Mouse (Mus musculus) kidney, adult 9 months (tissue): ENCODE data around the gene Slc5a10.
A peak's percentile ranks its signal among the peaks of the same experiment; 100 is the strongest.

ENCODE experiments used
- DNase-seq: peaks from one replicate; pipeline ENCODE4 v3.0.0; 2022

Slc5a10 gene

DNA sequence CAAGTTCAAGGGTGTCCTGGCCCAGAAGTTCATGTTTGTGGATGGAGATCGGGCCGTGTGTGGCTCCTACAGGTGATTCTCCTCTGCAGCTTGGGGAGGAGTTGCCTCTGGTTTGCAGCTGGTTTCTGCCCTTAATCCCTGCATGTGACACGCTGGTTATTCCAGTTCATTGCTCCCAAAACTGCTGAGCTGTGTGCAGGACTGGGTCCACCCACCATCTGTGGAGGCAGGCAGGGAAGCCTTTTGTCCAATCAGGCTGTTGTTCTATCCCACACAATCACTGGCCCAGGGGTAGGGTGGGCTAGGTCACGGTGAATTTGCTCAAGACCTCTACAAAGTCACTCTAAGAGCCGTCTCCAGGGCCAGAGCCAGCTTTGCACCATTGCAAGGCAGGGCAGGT is 18.9 kb downstream of the Slc5a10 start:
- DNase-seq: peak; percentile 89

GRCm38 (mm10) chr11:61699933-61700332 is 20.7 kb downstream of the Slc5a10 start:
- DNase-seq: peak; percentile 96

GRCm38 (mm10) chr11:61699460-61699859 is 21.2 kb downstream of the Slc5a10 start:
- DNase-seq: no peak

DNA sequence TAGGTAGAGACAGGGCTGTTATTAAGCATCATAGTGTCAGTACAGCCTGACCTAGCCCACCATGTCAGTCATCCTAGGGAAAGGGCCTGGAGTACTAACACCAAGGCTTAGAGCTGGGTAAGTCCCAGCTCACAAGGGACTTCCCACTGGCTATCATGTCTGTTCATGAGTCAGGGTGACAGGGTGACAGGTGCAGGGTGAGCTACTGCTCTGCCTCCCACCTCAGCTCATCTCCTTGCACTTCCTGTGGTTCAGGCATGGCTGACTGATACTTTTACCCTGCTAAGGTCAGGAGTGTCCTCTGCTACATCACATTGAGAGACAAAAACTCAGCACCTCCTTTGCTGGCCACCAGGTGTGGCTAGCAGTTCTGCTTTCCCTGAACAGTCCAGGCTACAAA is 21.8 kb downstream of the Slc5a10 start:
- DNase-seq: no peak

DNA sequence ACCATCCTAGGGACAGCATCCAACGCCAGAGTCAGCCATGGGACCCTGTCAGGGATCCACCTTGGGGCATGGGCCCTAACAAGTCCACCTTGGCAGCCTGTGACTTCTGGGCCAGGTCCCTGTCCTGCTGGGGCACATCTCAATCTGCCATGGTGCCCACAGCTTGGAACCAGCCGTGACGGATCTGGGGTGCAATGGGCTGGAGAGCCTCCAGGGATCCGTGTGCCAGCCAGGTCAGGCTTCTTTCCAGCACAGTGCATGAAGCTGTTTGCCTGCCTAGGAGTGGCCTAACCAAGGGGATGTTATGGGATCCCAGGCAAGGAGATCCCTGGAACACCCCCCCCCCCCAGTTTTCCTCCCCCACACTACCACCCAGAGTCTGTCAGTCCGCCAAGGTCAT is 27.6 kb downstream of the Slc5a10 start:
- no peak for DNase-seq

DNA sequence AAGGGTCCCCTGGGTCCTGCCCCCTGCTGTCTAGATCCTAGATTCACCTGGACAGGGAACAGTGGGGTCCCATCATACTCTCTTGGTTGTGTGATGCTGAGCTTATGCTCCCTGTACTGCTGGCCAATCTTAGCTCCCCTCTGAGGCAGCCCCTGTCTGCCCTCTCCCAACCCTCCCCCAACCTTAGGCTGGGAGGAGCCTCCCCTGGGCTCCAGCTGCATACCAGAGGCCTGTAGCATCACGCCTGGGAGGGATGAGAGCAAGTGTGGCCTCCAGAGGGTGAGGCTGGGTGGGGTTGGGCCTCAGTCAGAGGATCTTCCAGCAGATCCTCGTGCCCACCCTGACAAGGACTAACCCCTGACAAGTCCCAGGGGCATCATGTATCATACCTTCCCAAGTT is 33.0 kb downstream of the Slc5a10 start:
- DNase-seq: no peak

- no peak for DNase-seq
These were observed 33.6 kb downstream of the Slc5a10 start for GRCm38 (mm10) chr11:61686906-61687453.

GRCm38 (mm10) chr11:61686141-61686540 is 34.5 kb downstream of the Slc5a10 start:
- no peak for DNase-seq

GRCm38 (mm10) chr11:61685119-61685725 is 35.4 kb downstream of the Slc5a10 start:
- no peak for DNase-seq

- DNase-seq: peak; percentile 85
These were observed 36.5 kb downstream of the Slc5a10 start, which contains the start of gene Fam83g for GRCm38 (mm10) chr11:61683907-61684731. Gene Fam83g (plus strand): TSS chr11:61684091.

- no peak for DNase-seq
These were observed 41.3 kb downstream of the Slc5a10 start for GRCm38 (mm10) chr11:61679091-61679866.

DNA sequence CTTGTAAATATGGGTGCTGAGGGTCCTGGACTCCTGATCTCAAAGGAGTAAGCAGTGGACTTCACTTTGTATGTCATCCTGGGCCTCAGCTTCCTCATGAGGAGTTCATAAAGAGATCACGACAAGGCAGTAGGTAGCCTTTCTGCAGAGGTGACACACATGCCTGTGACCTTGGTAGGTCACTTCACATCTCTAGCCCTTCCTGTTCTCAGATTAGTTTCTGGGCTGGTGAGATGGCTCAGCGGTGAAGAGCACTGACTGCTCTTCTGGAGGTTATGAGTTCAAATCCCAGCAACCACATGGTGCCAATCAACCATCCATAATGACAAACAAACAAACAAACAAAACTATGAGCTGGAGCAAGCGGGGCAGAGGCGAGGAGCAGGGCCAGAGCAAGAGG is 42.9 kb downstream of the Slc5a10 start:
- no peak for DNase-seq

DNA sequence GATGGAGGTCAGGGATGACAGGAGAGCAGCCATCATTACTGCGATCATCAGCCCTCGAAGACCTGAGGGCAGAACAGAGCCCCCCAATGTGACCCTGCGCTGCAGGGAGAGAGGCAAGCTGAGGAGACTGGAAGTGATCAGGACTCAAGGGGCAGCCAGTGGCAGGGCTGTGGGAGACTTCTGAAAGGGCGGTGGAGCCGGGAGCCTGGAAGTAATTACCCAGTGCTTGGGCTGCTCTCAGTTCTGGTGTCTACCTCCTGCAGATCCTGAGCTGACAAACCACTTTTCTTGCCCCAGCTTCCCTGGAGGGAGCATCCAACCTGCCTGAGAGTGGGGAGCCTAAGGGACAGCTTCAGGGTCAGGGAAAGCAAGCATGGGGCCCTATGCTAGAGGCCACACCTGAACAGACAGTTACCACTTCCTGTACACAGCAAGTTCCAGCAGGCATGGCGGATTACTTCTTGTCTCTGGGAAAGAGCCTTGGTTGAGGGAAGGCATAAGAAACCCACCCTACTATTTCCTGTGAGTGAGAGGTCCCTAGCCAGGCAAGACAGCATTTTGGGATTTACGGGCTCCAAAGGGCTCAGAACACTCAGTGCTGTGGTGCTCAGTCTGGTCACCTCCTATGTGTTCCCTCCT is 44.3 kb downstream of the Slc5a10 start:
- no peak for DNase-seq

- DNase-seq: no peak
These were observed 45.3 kb downstream of the Slc5a10 start for GRCm38 (mm10) chr11:61675332-61675731.

- DNase-seq: no peak
These were observed 45.8 kb downstream of the Slc5a10 start for GRCm38 (mm10) chr11:61674839-61675159.

GRCm38 (mm10) chr11:61674151-61674838 is 46.3 kb downstream of the Slc5a10 start:
- DNase-seq: no peak

DNA sequence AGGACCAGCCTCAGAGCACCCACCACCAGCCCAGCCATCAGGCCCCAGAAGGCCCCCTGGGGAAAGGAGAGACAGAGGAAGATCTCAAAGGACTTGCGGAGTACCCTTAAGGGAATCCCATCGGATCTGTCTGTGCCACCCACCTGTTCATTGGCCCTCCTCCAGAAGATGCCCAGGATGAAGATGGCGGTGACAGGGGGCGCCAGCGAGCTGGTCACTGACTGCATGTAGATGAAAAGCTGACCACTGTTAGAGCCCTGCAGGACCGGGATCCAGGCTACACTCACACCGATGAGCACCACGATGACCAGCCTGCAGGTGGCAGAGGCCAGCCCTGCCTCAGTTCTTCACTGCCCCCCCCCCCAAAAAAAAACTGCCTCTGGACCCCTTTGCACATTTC is 46.9 kb downstream of the Slc5a10 start:
- peak; percentile 71 for DNase-seq

- DNase-seq: no peak
These were observed 48.7 kb downstream of the Slc5a10 start for GRCm38 (mm10) chr11:61671781-61672383.

DNA sequence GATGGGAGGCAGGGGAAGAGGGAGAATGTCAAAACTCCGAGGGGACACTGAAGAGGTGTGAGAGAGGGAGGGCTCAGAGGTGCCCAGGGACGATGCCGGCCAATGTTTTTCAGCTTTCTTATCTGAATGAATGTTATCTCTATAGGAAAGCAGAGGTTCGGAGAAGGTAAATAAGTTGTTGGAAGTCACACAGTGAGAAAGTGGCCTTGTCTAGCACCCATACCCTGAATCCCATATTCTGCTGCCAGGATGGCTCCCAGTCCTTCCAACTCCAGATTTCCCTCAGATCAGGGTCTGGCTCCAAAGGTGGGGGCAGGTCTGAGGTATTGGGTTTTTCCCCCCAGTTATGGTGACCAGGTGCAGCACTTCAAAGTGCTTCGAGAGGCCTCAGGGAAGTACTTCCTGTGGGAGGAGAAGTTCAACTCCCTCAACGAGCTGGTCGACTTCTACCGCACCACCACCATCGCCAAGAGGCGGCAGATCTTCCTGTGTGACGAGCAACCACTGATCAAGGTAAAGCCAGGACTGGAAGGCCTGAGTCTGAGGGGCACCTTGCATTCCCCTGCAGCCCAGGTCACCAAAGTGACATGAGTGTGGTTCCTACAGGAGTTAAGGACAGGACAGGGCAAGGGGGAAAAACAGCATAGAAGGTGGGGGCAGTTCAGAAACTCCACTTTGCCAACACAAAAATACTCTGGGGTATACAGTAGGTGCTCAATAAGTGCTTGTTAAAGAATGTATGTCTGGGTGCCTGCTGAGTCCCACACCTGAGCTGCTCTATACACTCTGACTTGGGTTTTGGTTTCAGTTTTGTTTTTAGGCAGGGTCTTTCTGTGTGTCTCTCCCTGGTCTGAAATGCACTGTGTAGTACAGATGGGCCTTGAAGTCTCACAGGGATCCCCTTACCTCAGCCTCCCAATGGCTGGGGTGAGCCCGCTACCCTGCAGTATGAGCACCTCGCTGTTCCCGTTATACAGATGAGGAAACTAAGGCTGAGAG is 50.8 kb downstream of the Slc5a10 start:
- no peak for DNase-seq

DNA sequence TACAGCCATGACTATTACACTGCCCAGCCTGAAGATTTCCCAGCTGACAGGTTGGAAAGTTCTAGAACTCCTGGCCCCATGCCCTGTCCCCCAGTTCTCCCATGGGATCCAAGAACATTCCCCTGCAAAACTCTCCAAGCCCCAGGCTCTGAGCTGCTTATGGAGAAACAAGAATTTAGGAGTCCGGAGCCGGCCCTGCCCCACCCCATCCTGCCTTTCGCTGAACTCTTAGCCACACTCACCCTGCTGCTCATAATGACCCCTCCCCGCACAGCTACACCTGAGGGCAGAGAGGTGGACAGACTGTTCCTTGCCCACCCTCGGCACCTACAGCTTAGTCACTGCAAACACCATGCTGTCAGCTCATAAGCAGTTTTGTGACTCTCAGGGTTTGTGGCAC is 52.8 kb downstream of the Slc5a10 start:
- no peak for DNase-seq

- DNase-seq: no peak
These were observed 53.4 kb downstream of the Slc5a10 start for GRCm38 (mm10) chr11:61667248-61667647.
